Mouse (Mus musculus): Measurements from ENCODE around the gene Plpp6. TPM values are rescaled to one million over a fixed set of nuclear protein-coding genes. Genes with fewer than 3 reads are reported as not detected.
"Not testable (repeated sequence)": the region's sequence is repeated elsewhere in the genome, so short reads cannot be mapped to it uniquely, and the experiment has no call there.

Plpp6 gene
- polyA plus RNA-seq, 1 experiment from 2014 or later, result 7.6 TPM

GRCm38 (mm10) chr19:28994870-28995269 lies 31.1 kb downstream of the Plpp6 start:
- no peak for ATAC-seq (ENCODE audit: insufficient read depth, low FRiP score)
- Histone ChIP-seq H3K9me3 (replicated peaks; ENCODE audit: control insufficient read depth, low read length) (no peaks in the 10 kb centered on the region), H3K9ac (ENCODE audit: low read length) (no peak overlapping the region), H3K4me1 (ENCODE audit: control insufficient read depth, insufficient read depth, low read length) (peaks cover 9% of the 10 kb centered on the region; the same call in 1 of the 2 replicates), H3K4me3 (replicated peaks; ENCODE audit: low read length) (no peak overlapping the region), H3K4me2 (ENCODE audit: low read depth, low read length) (no peak overlapping the region), H3K27ac (ENCODE audit: low read length) (peak overlapping the region; percentile 64; the same call in 1 of the 2 replicates), H3K36me3 (ENCODE audit: control insufficient read depth, insufficient read depth, low read length) (peaks cover 17% of the 10 kb centered on the region), H3K27me3 (ENCODE audit: control insufficient read depth, insufficient read depth, low read length) (no peaks in the 10 kb centered on the region)
- 76% methylated on average over 7 of the region's 7 CpGs for WGBS

- ATAC-seq (ENCODE audit: insufficient read depth, low FRiP score), result no peak
- peaks cover 22% of the 10 kb centered on the region for H3K36me3 ChIP-seq (ENCODE audit: control insufficient read depth, insufficient read depth, low read length)
- WGBS, result 83% methylated on average over 5 of the region's 5 CpGs
These were observed 31.6 kb downstream of the Plpp6 start for GRCm38 (mm10) chr19:28995366-28995765.

GRCm38 (mm10) chr19:28997976-28998630 lies 34.4 kb downstream of the Plpp6 start:
- ATAC-seq (ENCODE audit: insufficient read depth, low FRiP score), result no peak
- no peak overlapping the region for H3K4me2 ChIP-seq (ENCODE audit: low read depth, low read length)
- no peak overlapping the region for H3K4me3 ChIP-seq (replicated peaks; ENCODE audit: low read length)
- H3K27ac ChIP-seq (ENCODE audit: low read length), result no peak overlapping the region
- H3K9me3 ChIP-seq (replicated peaks; ENCODE audit: control insufficient read depth, low read length), result no peaks in the 10 kb centered on the region
- WGBS, result 75% methylated on average over 4 of the region's 4 CpGs
- peaks cover 22% of the 10 kb centered on the region for H3K36me3 ChIP-seq (ENCODE audit: control insufficient read depth, insufficient read depth, low read length)
- no peak overlapping the region for H3K9ac ChIP-seq (ENCODE audit: low read length)
- no peaks in the 10 kb centered on the region for H3K4me1 ChIP-seq (ENCODE audit: control insufficient read depth, insufficient read depth, low read length)
- no peaks in the 10 kb centered on the region for H3K27me3 ChIP-seq (ENCODE audit: control insufficient read depth, insufficient read depth, low read length)

More at GRCm38 (mm10) chr19:28995366-28995765, 31.6 kb downstream of the Plpp6 start:
- no peaks in the 10 kb centered on the region for H3K27me3 ChIP-seq (ENCODE audit: control insufficient read depth, insufficient read depth, low read length)
- H3K4me1 ChIP-seq (ENCODE audit: control insufficient read depth, insufficient read depth, low read length), result peaks cover 9% of the 10 kb centered on the region; the same call in 1 of the 2 replicates
- H3K9me3 ChIP-seq (replicated peaks; ENCODE audit: control insufficient read depth, low read length), result no peaks in the 10 kb centered on the region
- no peak overlapping the region for H3K4me2 ChIP-seq (ENCODE audit: low read depth, low read length)
- no peak overlapping the region for H3K4me3 ChIP-seq (replicated peaks; ENCODE audit: low read length)
- peak overlapping the region; percentile 64; the same call in 1 of the 2 replicates for H3K27ac ChIP-seq (ENCODE audit: low read length)
- no peak overlapping the region for H3K9ac ChIP-seq (ENCODE audit: low read length)

GRCm38 (mm10) chr19:29000321-29000720 lies 36.6 kb downstream of the Plpp6 start:
- H3K36me3 ChIP-seq (ENCODE audit: control insufficient read depth, insufficient read depth, low read length), result peaks cover 16% of the 10 kb centered on the region
- not testable (repeated sequence) for H3K4me3 ChIP-seq (replicated peaks; ENCODE audit: low read length); H3K9me3 ChIP-seq (replicated peaks; ENCODE audit: control insufficient read depth, low read length); H3K4me2 ChIP-seq (ENCODE audit: low read depth, low read length); H3K9ac ChIP-seq (ENCODE audit: low read length); H3K4me1 ChIP-seq (ENCODE audit: control insufficient read depth, insufficient read depth, low read length); H3K27ac ChIP-seq (ENCODE audit: low read length); ATAC-seq (ENCODE audit: insufficient read depth, low FRiP score); H3K27me3 ChIP-seq (ENCODE audit: control insufficient read depth, insufficient read depth, low read length)
- 96% methylated on average over 16 of the region's 16 CpGs for WGBS

- no peak overlapping the region for H3K27ac ChIP-seq (ENCODE audit: low read length)
- 0 out of 2 replicates have a peak, but pooled peaks cover 4% of the 10 kb centered on the region for H3K36me3 ChIP-seq (ENCODE audit: control insufficient read depth, insufficient read depth, low read length)
- H3K4me3 ChIP-seq (replicated peaks; ENCODE audit: low read length), result no peak overlapping the region
- no peaks in the 10 kb centered on the region for H3K9me3 ChIP-seq (replicated peaks; ENCODE audit: control insufficient read depth, low read length)
- ATAC-seq (ENCODE audit: insufficient read depth, low FRiP score), result no peak
- H3K9ac ChIP-seq (ENCODE audit: low read length), result no peak overlapping the region
- WGBS, result 86% methylated on average over 3 of the region's 3 CpGs
- H3K27me3 ChIP-seq (ENCODE audit: control insufficient read depth, insufficient read depth, low read length), result no peaks in the 10 kb centered on the region
- no peaks in the 10 kb centered on the region for H3K4me1 ChIP-seq (ENCODE audit: control insufficient read depth, insufficient read depth, low read length)
- H3K4me2 ChIP-seq (ENCODE audit: low read depth, low read length), result no peak overlapping the region
These were observed 44.4 kb downstream of the Plpp6 start for GRCm38 (mm10) chr19:29008069-29008706.

GRCm38 (mm10) chr19:29009046-29009445 lies 45.3 kb downstream of the Plpp6 start:
- no peak for ATAC-seq (ENCODE audit: insufficient read depth, low FRiP score)
- 0 out of 2 replicates have a peak, but pooled peaks cover 5% of the 10 kb centered on the region for H3K36me3 ChIP-seq (ENCODE audit: control insufficient read depth, insufficient read depth, low read length)

GRCm38 (mm10) chr19:29011355-29011990 lies 47.7 kb downstream of the Plpp6 start:
- ATAC-seq (ENCODE audit: insufficient read depth, low FRiP score), result no peak
- H3K9ac ChIP-seq (ENCODE audit: low read length), result no peak overlapping the region
- H3K36me3 ChIP-seq (ENCODE audit: control insufficient read depth, insufficient read depth, low read length), result 0 out of 2 replicates have a peak, but pooled peaks cover 5% of the 10 kb centered on the region
- no peaks in the 10 kb centered on the region for H3K4me1 ChIP-seq (ENCODE audit: control insufficient read depth, insufficient read depth, low read length)
- H3K27ac ChIP-seq (ENCODE audit: low read length), result no peak overlapping the region
- no peaks in the 10 kb centered on the region for H3K27me3 ChIP-seq (ENCODE audit: control insufficient read depth, insufficient read depth, low read length)
- H3K4me3 ChIP-seq (replicated peaks; ENCODE audit: low read length), result no peak overlapping the region
- WGBS, result 91% methylated on average over 12 of the region's 12 CpGs
- H3K4me2 ChIP-seq (ENCODE audit: low read depth, low read length), result no peak overlapping the region
- no peaks in the 10 kb centered on the region for H3K9me3 ChIP-seq (replicated peaks; ENCODE audit: control insufficient read depth, low read length)

More at GRCm38 (mm10) chr19:29009046-29009445, 45.3 kb downstream of the Plpp6 start:
- H3K4me2 ChIP-seq (ENCODE audit: low read depth, low read length), result no peak overlapping the region
- no peaks in the 10 kb centered on the region for H3K9me3 ChIP-seq (replicated peaks; ENCODE audit: control insufficient read depth, low read length)
- no peak overlapping the region for H3K27ac ChIP-seq (ENCODE audit: low read length)
- H3K4me3 ChIP-seq (replicated peaks; ENCODE audit: low read length), result no peak overlapping the region
- no peaks in the 10 kb centered on the region for H3K27me3 ChIP-seq (ENCODE audit: control insufficient read depth, insufficient read depth, low read length)
- H3K4me1 ChIP-seq (ENCODE audit: control insufficient read depth, insufficient read depth, low read length), result no peaks in the 10 kb centered on the region
- 93% methylated on average over 11 of the region's 11 CpGs for WGBS
- H3K9ac ChIP-seq (ENCODE audit: low read length), result no peak overlapping the region

- no peak overlapping the region for H3K9ac ChIP-seq (ENCODE audit: low read length)
- peaks cover 17% of the 10 kb centered on the region for H3K36me3 ChIP-seq (ENCODE audit: control insufficient read depth, insufficient read depth, low read length)
These were observed 50.8 kb downstream of the Plpp6 start for GRCm38 (mm10) chr19:29014466-29015055.

More at GRCm38 (mm10) chr19:29014466-29015055, 50.8 kb downstream of the Plpp6 start:
- Histone ChIP-seq H3K4me3 (replicated peaks; ENCODE audit: low read length) (no peak overlapping the region), H3K4me1 (ENCODE audit: control insufficient read depth, insufficient read depth, low read length) (no peaks in the 10 kb centered on the region), H3K9me3 (replicated peaks; ENCODE audit: control insufficient read depth, low read length) (no peaks in the 10 kb centered on the region), H3K27me3 (ENCODE audit: control insufficient read depth, insufficient read depth, low read length) (no peaks in the 10 kb centered on the region), H3K27ac (ENCODE audit: low read length) (no peak overlapping the region), H3K4me2 (ENCODE audit: low read depth, low read length) (no peak overlapping the region)
- 76% methylated on average over 5 of the region's 5 CpGs for WGBS
- no peak for ATAC-seq (ENCODE audit: insufficient read depth, low FRiP score)

Measured in stomach, embryonic 16.5 days (tissue).